Mouse (Mus musculus) intestine, embryonic 15.5 days (tissue): ENCODE results near the gene BC034090. TPM values are rescaled to one million over a fixed set of nuclear protein-coding genes. Genes with fewer than 3 reads are reported as not detected.

Source experiments
- ATAC-seq: fragments of 200-750 bp; cut with Nextera tagmentation; 2 replicates; pipeline ENCODE4 v1.8.0; 2017; ENCODE audit warnings: moderate TSS enrichment, moderate library complexity
- H3K27ac ChIP-seq: fragments of 300-500 bp; sonication (generic); 2 replicates; pipeline ENCODE4 v1.5.1; 2015; ENCODE audit warnings: mild to moderate bottlenecking, inconsistent platforms
- H3K27me3 ChIP-seq: fragments of 300-500 bp; sonication (generic); replicated peaks from 2 replicates; pipeline ENCODE4 v1.6.1; 2015; ENCODE audit warnings: inconsistent platforms
- H3K36me3 ChIP-seq: fragments of 300-500 bp; sonication (generic); 2 replicates; pipeline ENCODE4 v1.6.1; 2015; ENCODE audit warnings: inconsistent platforms
- H3K4me1 ChIP-seq: fragments of 300-500 bp; sonication (generic); replicated peaks from 2 replicates; pipeline ENCODE4 v1.6.1; 2015; ENCODE audit warnings: inconsistent platforms
- H3K4me2 ChIP-seq: fragments of 300-500 bp; sonication (generic); replicated peaks from 2 replicates; pipeline ENCODE4 v1.6.1; 2015; ENCODE audit warnings: mild to moderate bottlenecking, inconsistent platforms
- H3K4me3 ChIP-seq: fragments of 300-500 bp; sonication (generic); replicated peaks from 2 replicates; pipeline ENCODE4 v1.5.1; 2015; ENCODE audit warnings: inconsistent platforms
- H3K9ac ChIP-seq: fragments of 300-500 bp; sonication (generic); 2 replicates; pipeline ENCODE4 v1.6.1; 2015; ENCODE audit warnings: inconsistent platforms
- H3K9me3 ChIP-seq: fragments of 300-500 bp; sonication (generic); 2 replicates; pipeline ENCODE4 v1.6.1; 2016; ENCODE audit warnings: inconsistent platforms
- WGBS: fragments of 180-500 bp; shearing (Covaris S2); methylation state at CpG from one replicate; pipeline ENCODE4 v1.1.7; 2015; 5-methylcytosine and 5-hydroxymethylcytosine counted together
- polyA plus RNA-seq: library from polyadenylated mRNA; unstranded; fragments of >200 nt; fragmentation: Nextera tagmentation; extraction: Ambion mirVana; gene quantifications from 2 replicates; pipeline ENCODE4 v1.2.1, GENCODE M21; 2015

The BC034090 gene
- polyA plus RNA-seq, 1 experiment from 2014 or later, result 1.7 TPM

GRCm38 (mm10) chr1:155239962-155240717, 4.1 kb downstream of the BC034090 start:
- 79% methylated on average over 6 of the region's 6 CpGs for WGBS
- Histone ChIP-seq H3K9me3 (no peaks in the 10 kb centered on the region), H3K4me3 (no peak overlapping the region), H3K36me3 (no peaks in the 10 kb centered on the region), H3K4me2 (no peak overlapping the region), H3K4me1 (peaks cover 13% of the 10 kb centered on the region), H3K9ac (no peak overlapping the region), H3K27me3 (peaks cover 13% of the 10 kb centered on the region), H3K27ac (no peak overlapping the region)
- no peak for ATAC-seq

- WGBS, result 73% methylated on average over 4 of the region's 4 CpGs
- no peak for ATAC-seq
- Histone ChIP-seq H3K4me1 (peaks cover 12% of the 10 kb centered on the region), H3K4me2 (no peak overlapping the region), H3K27me3 (peaks cover 4% of the 10 kb centered on the region; the same call in 1 of the 2 replicates), H3K36me3 (no peaks in the 10 kb centered on the region), H3K9me3 (no peaks in the 10 kb centered on the region), H3K4me3 (no peak overlapping the region), H3K9ac (no peak overlapping the region), H3K27ac (no peak overlapping the region)
These were observed 5.1 kb downstream of the BC034090 start for GRCm38 (mm10) chr1:155239169-155239568.

DNA sequence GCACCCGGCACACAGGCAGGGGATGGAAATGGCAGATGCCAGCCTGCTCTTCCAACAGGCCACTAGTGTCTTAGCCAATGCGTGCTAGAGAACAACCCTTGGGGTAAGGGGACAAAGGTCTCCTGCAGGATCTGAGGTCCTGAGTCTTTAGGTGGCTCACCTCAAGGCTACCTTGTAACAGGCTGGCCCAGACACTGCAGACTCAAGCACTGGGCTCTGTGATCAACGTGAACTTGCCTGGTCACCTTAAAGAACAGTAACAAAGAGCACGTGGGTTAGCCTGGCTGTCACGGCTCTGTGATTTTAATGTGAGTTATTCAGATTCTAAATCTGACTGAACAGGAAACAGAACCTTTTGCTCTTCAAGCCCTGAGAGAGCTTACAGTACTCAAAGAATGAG, 6.1 kb downstream of the BC034090 start:
- Histone ChIP-seq H3K4me2 (no peak overlapping the region), H3K4me1 (peaks cover 22% of the 10 kb centered on the region), H3K4me3 (no peak overlapping the region), H3K27ac (no peak overlapping the region), H3K9me3 (no peaks in the 10 kb centered on the region), H3K27me3 (no peaks in the 10 kb centered on the region), H3K36me3 (no peaks in the 10 kb centered on the region), H3K9ac (no peak overlapping the region)
- WGBS, result 87% methylated on average over 5 of the region's 5 CpGs
- ATAC-seq, result no peak

- ATAC-seq, result peak; percentile 18; the same call in 1 of the 2 replicates
- no peaks in the 10 kb centered on the region for H3K36me3 ChIP-seq
- H3K9me3 ChIP-seq, result no peaks in the 10 kb centered on the region
- H3K4me1 ChIP-seq, result peaks cover 29% of the 10 kb centered on the region
- H3K27ac ChIP-seq, result no peak overlapping the region
- no peaks in the 10 kb centered on the region for H3K27me3 ChIP-seq
- no peak overlapping the region for H3K4me2 ChIP-seq
- 71% methylated on average over 11 of the region's 11 CpGs for WGBS
- no peak overlapping the region for H3K9ac ChIP-seq
- H3K4me3 ChIP-seq, result no peak overlapping the region
These were observed 6.9 kb downstream of the BC034090 start for GRCm38 (mm10) chr1:155237390-155237789.

- Histone ChIP-seq H3K27me3 (no peaks in the 10 kb centered on the region), H3K4me3 (no peak overlapping the region), H3K9ac (no peak overlapping the region), H3K4me1 (peaks cover 31% of the 10 kb centered on the region), H3K36me3 (no peaks in the 10 kb centered on the region), H3K4me2 (no peak overlapping the region), H3K27ac (no peak overlapping the region), H3K9me3 (no peaks in the 10 kb centered on the region)
- 63% methylated on average over 13 of the region's 13 CpGs for WGBS
- no peak for ATAC-seq
These were observed 7.8 kb downstream of the BC034090 start for GRCm38 (mm10) chr1:155236306-155237024.

GRCm38 (mm10) chr1:155235641-155236040, 8.6 kb downstream of the BC034090 start:
- H3K4me3 ChIP-seq, result no peak overlapping the region
- ATAC-seq, result no peak
- no peaks in the 10 kb centered on the region for H3K27me3 ChIP-seq
- no peaks in the 10 kb centered on the region for H3K36me3 ChIP-seq
- no peaks in the 10 kb centered on the region for H3K9me3 ChIP-seq
- no peak overlapping the region for H3K4me2 ChIP-seq
- WGBS, result 15% methylated on average over 2 of the region's 2 CpGs
- no peak overlapping the region for H3K27ac ChIP-seq
- no peak overlapping the region for H3K9ac ChIP-seq
- peaks cover 31% of the 10 kb centered on the region for H3K4me1 ChIP-seq

DNA sequence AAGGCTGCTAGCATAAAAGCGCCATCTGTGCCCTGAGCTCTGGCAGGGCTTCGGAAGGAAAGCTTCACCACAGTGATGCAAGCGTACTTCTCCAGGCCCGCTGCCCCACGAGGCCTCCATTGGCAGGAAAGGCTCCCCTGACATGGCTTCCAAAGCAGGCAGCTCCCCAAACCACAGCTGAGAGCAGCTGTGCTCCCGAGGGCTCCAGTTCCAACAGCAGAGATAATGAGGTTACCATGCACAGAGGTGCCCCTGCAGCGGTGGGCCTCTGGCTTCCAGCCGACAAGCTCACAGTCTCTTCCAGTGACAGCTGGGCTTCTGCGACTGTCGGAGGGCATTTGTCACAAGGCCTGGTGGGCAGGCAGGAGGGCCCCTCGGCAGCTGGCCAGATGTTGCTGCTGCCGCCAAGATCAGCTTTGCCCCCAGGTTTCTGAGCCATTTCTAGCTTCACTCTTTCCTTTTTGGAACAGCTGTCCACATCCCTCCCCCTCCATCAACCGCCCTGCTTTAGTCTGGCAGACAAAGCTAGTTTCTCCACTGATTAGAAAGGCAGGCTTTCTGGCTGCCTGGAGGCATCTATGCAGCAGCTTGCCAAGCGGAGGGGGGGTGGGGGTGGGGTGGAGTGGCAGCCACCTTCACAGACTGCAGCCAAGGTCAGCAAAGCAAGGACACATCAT, 10.2 kb downstream of the BC034090 start:
- 0 out of 2 replicates have a peak overlapping the region, but pooled peaks have one; percentile 28 for H3K4me2 ChIP-seq
- WGBS, result 40% methylated on average over 14 of the region's 14 CpGs
- peaks cover 40% of the 10 kb centered on the region for H3K4me1 ChIP-seq
- H3K27ac ChIP-seq, result peak overlapping the region; percentile 82
- no peaks in the 10 kb centered on the region for H3K9me3 ChIP-seq
- H3K36me3 ChIP-seq, result no peaks in the 10 kb centered on the region
- H3K27me3 ChIP-seq, result no peaks in the 10 kb centered on the region
- H3K4me3 ChIP-seq, result no peak overlapping the region
- H3K9ac ChIP-seq, result no peak overlapping the region; the same call in 1 of the 2 replicates
- ATAC-seq, result peak; percentile 54

DNA sequence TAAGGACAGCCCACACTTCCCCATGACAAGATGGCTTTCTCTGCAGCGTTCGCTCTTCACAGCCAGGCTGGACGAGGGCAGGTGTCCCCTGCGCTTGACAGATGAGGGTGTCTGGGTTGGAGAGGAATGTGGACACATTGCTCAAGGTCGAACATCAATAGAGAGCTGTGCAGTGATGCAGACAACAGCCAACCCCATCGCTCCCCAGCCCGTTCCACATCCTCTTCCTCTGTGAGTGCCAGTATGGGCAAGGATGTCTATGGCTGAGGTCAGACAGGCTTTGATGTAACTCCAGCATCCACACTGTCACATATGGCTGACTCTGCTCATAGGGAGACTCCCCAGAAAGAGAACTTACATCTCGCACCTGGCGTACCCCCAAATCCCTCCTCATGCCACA, 10.9 kb downstream of the BC034090 start:
- Histone ChIP-seq H3K27me3 (no peaks in the 10 kb centered on the region), H3K27ac (no peak overlapping the region), H3K4me2 (no peak overlapping the region), H3K36me3 (no peaks in the 10 kb centered on the region), H3K9me3 (no peaks in the 10 kb centered on the region), H3K4me3 (no peak overlapping the region), H3K4me1 (peaks cover 40% of the 10 kb centered on the region), H3K9ac (no peak overlapping the region)
- 84% methylated on average over 9 of the region's 9 CpGs for WGBS
- ATAC-seq, result no peak

DNA sequence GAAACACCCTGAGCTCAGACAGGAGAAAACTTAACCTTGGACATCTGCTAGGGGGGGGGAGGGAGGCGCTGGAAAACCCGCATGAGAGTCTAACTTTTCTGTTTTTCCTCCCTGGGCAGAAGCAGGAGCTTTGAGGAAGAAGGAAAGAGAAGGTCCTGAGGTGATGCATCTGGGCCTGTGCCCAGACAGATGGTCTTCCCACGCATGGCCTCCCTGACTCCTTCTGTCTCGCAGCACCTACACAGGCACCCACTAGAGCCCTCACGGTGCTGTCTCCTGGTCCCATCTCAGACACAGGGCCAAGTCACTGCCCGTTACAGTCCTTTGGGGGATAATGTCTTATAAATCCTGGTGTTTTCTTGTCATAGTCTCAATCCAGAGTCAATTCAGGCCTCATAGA, 11.5 kb downstream of the BC034090 start:
- Histone ChIP-seq H3K4me1 (peaks cover 40% of the 10 kb centered on the region), H3K4me3 (no peak overlapping the region), H3K27me3 (no peaks in the 10 kb centered on the region), H3K4me2 (no peak overlapping the region), H3K9ac (0 out of 2 replicates have a peak overlapping the region, but pooled peaks have one; percentile 26), H3K9me3 (no peaks in the 10 kb centered on the region), H3K27ac (no peak overlapping the region), H3K36me3 (no peaks in the 10 kb centered on the region)
- ATAC-seq, result no peak
- 69% methylated on average over 6 of the region's 6 CpGs for WGBS

- no peak overlapping the region for H3K4me2 ChIP-seq
- H3K27ac ChIP-seq, result no peak overlapping the region
- no peak overlapping the region for H3K4me3 ChIP-seq
- WGBS, result 65% methylated on average over 12 of the region's 12 CpGs
- H3K36me3 ChIP-seq, result no peaks in the 10 kb centered on the region
- peaks cover 40% of the 10 kb centered on the region for H3K4me1 ChIP-seq
- no peaks in the 10 kb centered on the region for H3K9me3 ChIP-seq
- H3K27me3 ChIP-seq, result no peaks in the 10 kb centered on the region
- 0 out of 2 replicates have a peak overlapping the region, but pooled peaks have one; percentile 26 for H3K9ac ChIP-seq
- ATAC-seq, result no peak
These were observed 11.9 kb downstream of the BC034090 start for GRCm38 (mm10) chr1:155232385-155232784.

DNA sequence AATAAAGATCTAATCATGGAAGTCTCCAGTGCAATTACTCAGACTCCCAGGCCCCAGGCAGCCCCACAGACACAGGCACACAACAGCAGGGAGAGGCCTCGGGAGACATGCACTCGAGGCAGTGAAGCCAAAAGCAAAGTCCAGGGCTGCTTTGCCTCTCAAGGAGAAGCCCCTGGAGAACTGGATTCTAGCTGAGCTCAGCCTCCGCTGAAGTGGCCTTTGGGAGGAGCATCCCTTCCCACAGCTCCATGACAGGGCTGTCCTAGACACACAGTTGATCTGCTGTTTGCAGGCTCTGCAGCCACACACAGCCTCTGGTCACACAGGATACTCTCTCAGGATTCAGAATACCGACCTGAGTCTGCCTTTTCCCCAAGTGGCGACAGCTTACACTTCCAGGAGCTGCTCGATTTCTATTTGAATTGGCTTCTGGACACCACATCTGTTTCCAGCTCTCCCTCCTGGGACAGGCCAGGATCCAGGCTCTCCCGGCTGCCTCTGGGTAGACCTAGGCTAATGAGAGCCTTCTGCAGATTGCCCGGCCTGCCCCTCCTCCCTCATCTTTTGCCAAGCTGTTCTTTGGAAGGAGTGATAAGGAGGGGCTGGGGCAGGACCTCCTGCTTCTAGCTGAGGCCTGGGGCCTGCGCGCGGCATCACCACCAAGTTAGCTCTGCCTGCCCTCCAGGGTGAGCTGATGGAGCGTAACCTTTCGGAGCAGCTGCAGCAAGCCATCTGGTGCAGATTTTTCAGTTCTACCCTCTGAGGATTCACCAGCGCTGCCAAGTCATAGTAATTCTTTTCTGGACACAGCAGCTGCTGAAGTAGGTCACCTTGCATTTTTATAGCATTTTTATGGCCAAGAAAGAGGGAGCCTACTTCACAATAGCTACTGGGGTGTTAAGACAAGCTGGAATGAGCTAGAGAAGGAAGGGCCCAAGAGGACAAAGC, 14.5 kb downstream of the BC034090 start:
- Histone ChIP-seq H3K27me3 (no peaks in the 10 kb centered on the region), H3K9me3 (no peaks in the 10 kb centered on the region), H3K9ac (no peak overlapping the region), H3K4me3 (no peak overlapping the region), H3K4me2 (no peak overlapping the region), H3K27ac (peak overlapping the region; percentile 38), H3K36me3 (no peaks in the 10 kb centered on the region), H3K4me1 (peaks cover 31% of the 10 kb centered on the region)
- no peak for ATAC-seq
- 45% methylated on average over 14 of the region's 14 CpGs for WGBS
